Mouse (Mus musculus) fibroblast of lung, adult 2 months (primary cell): Measurements from ENCODE around the gene Fat3.

Source experiments
- DNase-seq: peaks from one replicate; pipeline ENCODE4 v3.0.0-alpha.2; 2011; ENCODE audit warnings: low read depth

The Fat3 gene

DNA sequence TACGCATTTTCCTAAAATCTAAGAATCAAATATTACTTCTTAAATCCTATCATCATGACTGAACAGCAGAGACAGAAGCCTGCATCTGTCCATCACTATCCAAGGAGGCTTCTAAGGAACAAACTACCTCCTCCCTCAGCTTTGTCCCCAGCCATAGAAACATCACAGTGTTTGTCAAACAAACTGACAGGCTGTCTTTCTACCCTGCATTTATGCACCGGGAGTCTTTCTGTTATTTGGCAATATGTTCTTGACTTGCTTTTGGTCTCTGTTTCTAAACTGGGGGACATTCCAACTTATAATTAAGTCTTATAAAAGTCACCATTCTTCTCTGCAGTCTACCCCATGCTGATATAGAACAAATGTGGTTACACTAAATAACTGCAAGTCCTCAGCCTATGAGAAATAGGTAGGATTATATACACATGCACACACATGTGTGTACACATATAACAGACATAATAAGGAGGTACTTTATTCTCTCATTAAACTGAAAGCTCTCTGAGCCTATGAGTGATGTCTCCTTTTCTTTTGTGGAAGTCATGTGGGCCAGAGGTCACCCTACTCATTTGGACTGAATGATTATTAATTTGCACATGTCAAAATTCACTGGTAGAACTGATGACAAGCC, 244.4 kb downstream of the Fat3 start:
- DNase-seq, result no peak

DNA sequence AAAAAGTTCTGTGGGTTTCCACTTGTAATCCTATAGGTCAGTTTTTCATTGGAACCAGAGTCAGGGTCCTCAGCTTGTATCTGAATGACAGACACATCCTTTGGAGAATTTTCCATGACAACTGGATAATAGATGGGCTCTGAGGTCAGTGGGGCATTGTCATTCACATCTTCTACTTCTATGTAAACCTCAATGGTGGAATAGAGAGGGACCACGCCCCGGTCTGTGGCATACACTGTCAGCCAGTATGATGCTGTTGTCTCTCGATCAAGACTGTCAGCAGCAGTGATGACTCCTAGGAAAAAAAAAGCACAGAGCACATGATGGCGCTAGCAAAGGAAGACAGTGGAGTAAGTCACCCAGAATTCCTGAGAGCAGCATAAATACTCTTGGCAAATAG, 254.3 kb downstream of the Fat3 start:
- no peak for DNase-seq

DNA sequence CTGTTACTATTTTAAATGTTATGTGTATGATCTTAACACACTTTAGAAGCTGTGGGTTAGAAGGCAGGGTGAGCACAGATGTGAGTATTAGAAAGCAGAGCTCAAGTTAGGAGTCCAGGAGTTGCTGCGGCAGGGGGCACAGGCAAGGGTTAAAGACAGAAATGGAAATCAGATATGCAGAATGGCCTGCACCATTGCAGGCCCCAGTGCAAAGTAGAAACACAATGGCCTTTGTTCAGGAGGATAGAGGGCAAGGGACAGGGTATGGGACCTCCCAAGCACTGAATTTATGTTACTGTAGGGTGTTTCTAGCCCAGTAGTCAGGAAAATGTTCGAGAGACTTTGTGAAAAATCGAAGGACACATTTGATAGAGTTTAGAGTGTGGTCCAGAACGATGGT, 269.5 kb downstream of the Fat3 start:
- DNase-seq, result no peak

DNA sequence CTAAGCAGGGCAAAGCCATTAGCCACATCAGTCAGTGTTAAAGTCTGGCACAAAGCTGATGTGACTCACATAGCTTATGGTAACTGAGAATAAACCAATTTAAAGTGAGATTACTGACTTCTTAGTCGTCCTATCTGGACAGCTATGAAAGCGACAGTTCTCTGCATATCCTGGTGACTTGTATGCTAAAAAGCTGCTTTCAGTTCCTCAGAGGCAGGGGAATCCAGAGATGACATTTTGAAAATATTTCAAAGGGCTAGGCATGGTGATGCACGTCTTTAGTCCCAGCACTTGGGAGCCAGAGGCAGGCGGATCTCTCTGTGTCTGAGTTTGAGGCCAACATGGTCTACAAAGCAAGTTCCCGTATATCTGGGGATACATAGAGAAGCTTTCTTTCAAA, 272.2 kb downstream of the Fat3 start:
- DNase-seq, result no peak

DNA sequence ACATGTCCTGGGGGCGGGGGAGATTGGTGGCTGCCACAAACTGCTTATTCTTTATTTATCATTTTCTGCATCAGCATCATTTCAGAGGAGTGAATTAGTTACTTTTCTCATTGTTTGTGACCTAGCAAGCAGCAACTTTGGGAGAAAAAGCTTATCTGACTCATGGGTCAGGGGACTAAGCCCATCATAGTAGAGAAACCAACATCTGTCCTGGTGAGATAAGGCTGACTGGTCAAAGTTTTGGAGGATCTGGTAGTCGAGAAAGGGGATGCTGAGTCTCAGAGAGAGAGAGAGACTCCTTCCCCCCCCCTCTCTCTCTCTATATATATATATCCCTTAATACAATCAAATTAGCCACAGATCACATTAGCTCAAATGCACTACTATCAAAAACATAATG, 273.7 kb downstream of the Fat3 start:
- no peak for DNase-seq

DNA sequence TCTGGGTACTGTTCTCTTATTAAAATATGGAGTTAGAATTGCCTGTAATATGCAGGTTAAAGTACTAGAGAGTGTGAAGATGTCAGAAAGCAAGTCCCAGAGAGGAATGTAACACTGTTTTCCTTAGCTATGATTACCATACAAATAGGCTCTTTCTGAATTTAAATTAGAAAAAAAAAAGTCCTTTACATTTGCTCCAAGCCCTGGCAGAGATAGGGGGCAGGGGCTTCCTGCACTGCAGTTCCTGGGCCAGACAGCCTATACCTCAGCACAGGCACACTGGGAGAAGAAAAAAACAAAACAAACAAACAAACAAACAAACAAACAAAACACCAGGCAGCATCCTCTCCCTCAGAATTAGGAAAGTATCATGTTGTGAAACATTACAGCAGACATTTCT, 274.5 kb downstream of the Fat3 start:
- no peak for DNase-seq

DNA sequence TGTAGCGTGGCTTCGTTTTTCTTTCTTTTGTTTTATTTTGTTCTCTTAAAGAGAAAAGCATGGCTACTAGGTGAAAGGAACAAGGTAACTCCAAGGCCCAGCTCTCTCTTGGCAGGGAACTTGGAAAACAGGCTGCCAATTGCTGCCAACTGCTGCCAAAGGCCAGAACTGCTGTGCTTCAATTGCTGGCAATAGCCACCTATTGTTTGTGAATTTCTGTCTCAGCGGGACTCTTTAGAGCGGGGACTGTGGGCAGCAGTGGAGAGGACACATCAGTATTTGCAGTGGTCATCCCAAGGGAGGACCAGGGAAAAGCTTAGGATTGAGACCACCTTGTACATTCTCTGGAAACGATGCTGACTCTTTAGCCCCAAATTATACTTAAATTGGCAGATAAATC, 279.2 kb downstream of the Fat3 start:
- no peak for DNase-seq

DNA sequence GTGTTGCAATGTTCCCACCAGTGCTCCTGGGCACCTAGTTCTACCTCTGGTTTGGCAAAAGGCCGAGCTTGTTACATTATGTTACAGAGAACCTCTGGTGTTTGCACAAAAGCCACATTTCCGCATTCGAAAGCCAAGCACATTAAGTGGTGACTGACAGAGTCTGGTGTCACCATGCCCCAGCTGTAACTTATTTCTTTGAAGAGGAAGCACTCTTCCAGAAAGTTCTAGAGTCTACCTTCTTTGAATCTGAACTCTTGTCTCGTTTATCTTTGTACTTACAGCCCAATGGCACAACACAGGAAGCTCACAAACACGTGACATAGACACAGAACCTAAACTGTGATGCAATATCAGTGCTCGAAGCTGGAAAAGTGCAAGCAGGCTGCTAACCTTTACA, 284.9 kb downstream of the Fat3 start:
- no peak for DNase-seq

DNA sequence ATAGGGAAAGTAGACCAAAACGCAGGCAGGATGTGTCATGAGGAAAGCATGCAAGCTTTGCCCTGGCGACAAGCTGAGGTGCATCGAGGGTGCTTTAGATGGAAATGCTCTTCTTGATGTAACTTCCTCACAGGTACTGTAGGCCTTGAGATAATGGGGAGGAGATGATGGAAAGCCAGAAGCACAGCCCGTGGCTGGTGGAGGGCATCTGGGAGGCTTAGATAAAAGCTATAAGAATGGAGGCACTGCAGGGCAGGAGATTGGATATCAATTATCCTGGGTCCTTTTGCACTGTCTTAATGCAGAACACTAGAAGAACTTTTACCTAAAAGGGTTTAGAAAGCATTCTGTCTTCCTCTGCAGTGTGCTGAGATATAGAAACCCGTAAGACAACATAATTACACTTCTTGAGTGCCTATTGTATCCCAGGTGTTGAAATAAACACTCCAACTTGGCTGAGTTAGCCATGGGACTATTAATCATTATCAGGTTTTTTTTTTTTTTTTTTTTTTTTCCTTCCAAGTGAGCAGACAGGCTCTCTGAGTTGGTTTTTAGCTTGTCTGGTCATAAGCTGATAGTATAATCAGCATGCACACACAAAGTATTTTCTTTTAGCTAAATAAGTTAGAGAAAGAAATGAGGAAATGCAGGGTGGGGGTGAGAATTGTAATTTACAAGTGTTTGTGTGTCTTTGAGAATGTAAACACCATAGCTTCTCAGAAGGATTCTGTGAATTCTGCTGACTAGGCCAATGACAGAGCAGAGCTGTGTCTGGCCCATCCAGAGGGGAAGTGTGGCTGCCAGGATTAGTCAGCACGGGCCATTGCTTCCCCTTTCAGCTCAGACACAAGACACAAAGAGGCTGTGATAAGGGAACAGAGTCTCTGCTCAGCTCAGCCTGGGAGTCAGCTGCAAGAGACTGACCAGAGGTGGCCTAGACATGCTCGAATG, 286.1 kb downstream of the Fat3 start:
- peak; percentile 46 for DNase-seq

DNA sequence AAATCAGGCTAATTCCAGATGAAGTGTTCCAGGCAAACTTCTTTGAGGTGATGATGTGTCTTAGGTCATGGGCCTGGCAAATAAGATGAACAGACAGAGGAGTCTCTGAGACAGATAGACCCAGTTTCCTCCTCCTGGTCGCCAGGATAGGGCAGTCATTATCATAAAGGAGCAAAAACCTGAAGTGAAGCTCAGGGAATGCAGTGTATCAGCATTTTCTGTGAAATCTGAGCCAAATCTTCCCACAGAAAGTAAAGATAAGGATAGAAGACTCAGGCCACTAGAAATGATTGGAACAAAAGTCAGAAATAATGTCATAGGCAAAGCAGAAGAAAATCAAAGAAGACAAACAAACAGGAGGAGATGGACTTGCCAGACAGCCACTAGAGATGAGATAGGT, 287.8 kb downstream of the Fat3 start:
- no peak for DNase-seq

DNA sequence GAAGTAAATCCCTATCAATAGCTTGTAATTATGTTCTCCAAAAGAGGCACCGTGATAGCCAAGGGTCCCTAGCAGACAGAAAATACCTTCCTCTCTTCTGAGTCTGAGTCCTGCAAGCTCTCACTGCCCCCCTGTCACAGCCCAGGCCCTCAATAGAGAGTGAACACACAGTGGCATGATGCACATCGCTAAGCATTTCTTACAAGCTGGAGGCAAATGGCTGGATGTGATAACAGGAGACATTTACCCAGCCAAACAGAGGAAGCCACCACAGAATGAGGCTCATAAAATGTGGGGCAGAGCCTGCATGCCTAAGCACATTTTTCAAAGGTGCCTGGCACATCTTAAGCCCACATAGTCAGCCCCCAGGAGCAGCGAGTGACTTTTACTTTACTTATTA, 288.5 kb downstream of the Fat3 start:
- no peak for DNase-seq

DNA sequence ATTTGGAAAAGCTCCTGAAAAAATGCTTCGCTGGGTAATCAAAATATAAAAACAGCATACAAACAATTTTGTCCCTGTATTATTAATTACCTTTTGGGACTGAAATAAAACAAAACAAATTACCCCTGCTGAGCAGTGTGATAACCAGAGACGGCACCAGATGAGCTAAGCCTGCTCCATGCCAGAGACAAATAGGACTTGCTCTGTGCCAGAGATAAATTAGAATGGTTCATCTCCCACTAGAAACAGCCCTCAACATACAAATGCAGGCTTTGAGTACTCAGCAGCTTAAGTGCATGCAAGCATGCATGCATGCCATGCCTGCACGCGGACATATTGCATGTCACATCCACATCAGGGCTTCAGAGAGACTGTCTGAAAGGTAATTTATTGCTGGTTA, 288.9 kb downstream of the Fat3 start:
- no peak for DNase-seq

DNA sequence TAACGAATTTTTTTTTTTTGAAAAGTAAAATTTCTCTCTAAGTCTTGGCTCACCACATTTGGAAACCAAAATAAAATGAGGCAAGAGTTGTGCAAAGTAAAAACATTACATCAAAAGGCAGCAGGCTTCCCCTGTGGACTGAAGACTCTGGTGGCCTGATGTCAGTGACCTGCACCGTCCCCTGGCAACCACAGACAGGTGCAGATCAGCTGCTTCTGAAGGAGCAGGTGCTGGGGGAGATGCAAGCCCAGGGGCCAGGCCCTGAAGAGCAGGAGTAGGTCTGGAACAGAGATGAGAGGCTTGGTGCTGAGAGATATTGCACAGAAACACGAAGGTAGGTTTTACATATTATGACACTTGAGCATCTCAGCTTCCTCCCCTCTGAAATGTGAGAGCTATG, 289.6 kb downstream of the Fat3 start:
- no peak for DNase-seq

DNA sequence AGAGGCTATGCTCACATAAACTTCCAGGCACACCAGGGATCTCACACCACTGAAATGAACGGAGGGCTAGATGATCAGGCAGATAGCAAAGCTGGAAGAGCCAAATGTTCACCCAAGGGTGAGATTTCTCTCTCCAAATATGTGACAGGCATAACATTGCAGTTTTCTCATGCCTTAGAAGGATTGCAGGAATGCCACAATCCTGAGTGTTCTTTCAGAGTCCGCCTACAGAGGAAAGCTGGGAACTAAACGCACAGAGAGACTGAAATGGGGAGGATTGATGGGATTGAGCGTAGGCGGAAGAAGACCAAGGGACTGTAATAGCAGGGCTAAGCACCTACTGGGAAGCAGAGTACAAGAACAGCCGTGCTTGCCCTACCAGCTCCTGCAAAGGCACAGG, 298.8 kb downstream of the Fat3 start:
- DNase-seq, result no peak

DNA sequence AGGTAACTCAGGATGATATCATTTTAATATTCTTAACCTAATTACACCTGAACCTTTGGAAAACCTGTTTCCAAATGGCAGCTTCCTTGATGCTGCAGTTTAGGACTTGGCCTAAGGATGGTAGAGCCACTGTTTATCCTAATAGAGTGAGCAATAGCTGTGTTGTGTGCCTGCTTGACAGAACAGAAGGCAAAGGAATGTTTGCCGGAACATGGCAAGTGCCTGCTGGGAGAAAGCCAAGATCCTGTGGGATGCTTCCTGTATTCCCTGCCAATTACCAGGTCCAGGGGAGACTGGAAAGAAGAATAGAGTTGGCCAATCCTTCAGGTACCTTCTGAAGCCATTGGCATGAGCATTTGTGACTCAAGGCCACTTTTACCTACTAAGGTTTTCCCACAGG, 300.1 kb downstream of the Fat3 start:
- DNase-seq, result no peak

DNA sequence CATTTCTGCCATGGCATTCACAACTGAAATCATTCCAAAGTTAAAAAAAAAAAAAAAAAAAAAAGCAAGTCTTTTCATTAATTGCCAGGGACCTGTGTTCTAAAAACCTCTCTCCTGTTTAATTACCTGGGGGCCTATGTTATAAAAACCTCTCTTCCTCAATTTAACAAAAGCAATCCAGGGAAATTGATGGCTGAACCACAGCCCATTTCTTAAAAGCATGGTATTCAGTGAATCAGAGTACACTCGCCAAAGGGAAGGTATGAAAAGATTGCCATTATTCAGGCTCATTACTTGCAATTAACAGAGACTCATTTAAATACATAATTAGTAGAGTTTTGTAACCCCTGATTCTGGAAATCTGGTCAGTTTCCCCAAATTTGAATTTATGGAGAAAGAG, 314.6 kb downstream of the Fat3 start:
- DNase-seq, result no peak

DNA sequence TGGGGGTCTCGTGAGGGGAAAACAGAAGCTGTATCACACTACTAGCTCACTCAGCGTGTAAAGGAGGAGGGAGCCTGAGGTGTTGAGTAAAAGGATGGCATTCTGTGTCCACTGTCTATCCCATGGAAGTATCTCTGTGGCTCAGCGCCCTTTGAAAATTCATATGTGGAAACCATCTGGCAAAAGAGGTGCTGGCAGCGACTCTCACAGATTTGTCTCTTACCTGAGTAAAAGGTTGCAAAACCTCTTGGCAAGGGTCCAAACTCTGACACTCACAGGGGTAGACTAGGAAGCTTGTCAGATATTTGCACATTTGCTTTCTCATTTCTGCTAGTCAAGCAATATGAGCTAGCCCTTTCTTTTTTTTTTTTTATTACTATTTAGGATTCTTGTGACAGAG, 331.8 kb downstream of the Fat3 start:
- no peak for DNase-seq

DNA sequence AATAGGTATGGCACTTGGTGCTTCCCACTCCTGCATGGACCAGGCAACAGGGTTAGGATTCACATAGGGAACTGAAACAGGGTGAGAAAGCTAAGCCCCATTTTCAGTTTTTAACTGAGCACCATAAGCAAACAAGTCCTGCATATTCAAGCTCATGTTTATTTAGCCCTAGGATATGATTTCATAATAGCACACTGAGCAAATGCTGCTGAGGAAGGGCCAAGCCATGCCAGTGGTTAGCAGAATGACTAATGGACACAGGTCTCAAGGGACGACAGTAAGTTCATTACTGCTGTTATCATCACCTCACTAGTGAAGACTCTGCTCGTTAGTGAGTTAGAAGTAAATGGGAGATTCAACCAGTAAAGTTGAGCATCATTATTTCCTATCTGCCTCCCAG, 333.0 kb downstream of the Fat3 start:
- peak; percentile 32 for DNase-seq

DNA sequence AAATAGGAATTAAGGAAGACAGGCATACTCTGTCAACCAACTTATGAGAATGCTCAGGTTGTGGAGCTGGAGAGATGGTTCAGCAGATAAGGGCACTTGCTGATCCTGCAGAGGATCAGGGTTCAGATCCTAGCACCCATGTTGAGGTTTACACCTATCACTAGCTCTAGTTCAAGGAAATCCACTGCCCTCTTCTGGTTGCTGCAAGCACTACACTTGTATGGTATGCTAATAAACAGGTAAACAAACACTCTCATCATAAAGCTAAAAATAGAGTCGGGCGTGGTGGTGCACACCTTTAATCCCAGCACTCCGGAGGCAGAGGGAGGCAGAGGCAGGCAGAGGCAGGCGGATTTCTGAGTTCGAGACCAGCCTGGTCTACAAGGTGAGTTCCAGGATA, 341.7 kb downstream of the Fat3 start:
- no peak for DNase-seq

DNA sequence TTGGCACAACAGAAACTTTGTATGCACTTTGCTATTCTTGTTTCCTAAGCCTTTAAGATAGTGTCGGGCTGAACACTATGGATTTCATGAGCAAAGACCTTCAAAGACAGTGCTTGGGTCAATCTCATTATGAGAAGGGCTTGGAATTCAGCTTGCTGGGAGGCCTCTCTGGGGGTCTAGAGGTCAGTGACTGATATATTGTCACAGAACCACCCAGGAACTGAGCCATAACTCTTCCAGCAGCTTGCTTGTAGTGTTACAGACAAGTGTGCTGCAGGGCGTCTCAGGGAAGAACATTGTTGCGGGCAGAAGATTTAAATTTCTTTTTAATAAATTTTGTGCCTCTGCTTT, 347.5 kb downstream of the Fat3 start:
- DNase-seq, result no peak

DNA sequence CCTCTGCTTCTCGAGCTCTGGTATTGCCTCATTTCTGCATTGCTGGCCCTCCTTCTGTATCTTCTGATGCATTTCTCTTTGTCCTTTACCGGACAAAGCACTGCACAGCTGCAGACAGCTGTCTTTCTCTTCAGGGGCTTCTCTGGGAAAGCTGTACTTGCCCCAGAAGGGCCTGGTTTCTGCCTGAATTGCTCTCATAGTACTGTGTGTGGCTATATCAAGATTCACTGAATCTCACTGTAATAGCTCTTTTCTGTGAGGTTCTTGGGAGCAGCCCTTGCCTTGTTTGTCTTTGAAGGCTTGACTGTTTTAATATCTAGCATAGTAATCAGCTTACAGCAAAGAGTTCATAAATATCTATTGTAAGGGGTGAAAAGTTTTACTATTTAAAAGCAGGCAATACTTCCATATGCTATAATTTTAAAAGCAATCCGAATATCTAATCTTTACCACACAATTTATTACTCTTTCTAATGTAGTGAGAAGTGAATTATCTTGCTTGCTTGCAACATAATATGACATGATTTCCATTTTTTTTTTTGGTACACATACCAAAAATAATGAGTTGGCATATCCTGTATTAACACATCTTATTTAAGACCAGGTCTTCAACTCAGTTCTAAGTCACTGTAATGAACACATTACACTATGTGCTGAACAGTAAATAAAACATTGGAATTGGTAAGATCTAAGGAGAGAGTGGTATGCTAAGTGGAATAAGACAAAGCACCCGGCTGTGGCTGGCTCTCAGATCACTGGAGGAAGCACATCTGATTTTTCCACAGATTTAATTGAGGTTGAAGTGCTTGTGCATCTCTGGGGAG, 348.1 kb downstream of the Fat3 start:
- no peak for DNase-seq

DNA sequence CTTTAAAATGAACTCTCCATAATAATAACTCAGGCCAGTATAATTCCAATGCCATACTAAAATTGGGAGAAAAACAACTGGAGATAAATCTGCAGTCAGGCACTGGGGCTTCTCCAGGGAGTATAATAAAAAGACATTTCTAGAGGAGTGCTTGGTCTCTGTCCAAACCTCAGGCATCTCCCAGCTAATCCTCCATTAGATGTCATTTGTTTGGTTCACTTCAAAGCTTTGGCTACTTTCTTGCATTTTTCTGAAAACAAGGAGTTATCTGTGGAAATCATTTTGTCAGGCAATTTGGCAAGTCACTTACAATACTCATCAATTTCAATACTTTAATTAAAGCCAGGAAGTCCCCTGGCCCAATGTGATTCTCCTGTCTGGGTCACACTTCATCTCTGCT, 351.0 kb downstream of the Fat3 start:
- no peak for DNase-seq

DNA sequence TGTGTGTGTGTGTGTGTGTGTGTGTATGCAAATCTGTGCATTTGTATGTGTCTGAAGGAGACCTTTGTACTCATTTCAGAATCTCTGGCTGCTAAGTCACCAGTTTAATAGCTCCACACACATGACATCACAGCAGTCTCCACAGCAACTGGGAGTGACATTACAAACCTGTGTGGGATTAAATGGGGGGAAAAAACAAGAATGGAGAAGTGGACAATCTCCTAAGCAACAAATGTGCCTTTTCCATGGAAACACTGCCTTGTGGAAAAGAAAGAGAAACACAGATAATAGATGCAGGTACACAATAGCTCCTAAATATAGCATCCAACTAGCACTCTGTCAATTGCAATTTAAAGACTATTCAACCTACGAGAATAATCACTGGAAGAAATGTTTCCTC, 353.4 kb downstream of the Fat3 start:
- no peak for DNase-seq
